Mouse (Mus musculus) C2C12 (cell line): ENCODE measurements around the gene Klhdc8a.

Experiments used
- CEBPB ChIP-seq: IDR thresholded peaks from one replicate; pipeline ENCODE4 v1.6.1; 2011; ENCODE audit warnings: low read depth, mild to moderate bottlenecking, control low read depth, moderate library complexity
- CTCF ChIP-seq: IDR thresholded peaks from one replicate; pipeline ENCODE4 v1.5.1; 2011; ENCODE audit not compliant: control insufficient read depth, insufficient read depth, insufficient read length
- MAX ChIP-seq: IDR thresholded peaks from one replicate; pipeline ENCODE4 v1.6.1; 2011; ENCODE audit warnings: mild to moderate bottlenecking, control low read depth
- MYOD1 ChIP-seq: IDR thresholded peaks from one replicate; pipeline ENCODE4 v1.6.1; 2011; ENCODE audit warnings: low read depth; ENCODE audit not compliant: control insufficient read depth, insufficient read length
- MYOG ChIP-seq: IDR thresholded peaks from one replicate; pipeline ENCODE4 v1.6.1; 2011; ENCODE audit not compliant: control insufficient read depth, insufficient read length; ENCODE audit errors: extremely low read depth
- USF1 ChIP-seq: IDR thresholded peaks from one replicate; pipeline ENCODE4 v1.6.1; 2011; ENCODE audit warnings: low read depth, mild to moderate bottlenecking, control low read depth, moderate library complexity

GRCm38 (mm10) chr1:132299744-132300143 is 1.3 kb downstream of the Klhdc8a start:
- TF ChIP-seq USF1 (no peak), CTCF (no peak), CEBPB (no peak), MYOG (no peak), MYOD1 (no peak), MAX (no peak)
